Mouse (Mus musculus): ENCODE data around the gene Znhit6.

- TF ChIP-seq CTCF (IDR thresholded peaks at IDR 0.05; ENCODE audit: control insufficient read depth, insufficient read depth, insufficient read length) (no peak), MAX (IDR thresholded peaks at IDR 0.05) (no peak), MYOD1 (IDR thresholded peaks at IDR 0.05; ENCODE audit: control insufficient read depth, insufficient read length, low read depth) (no peak), MYOG (IDR thresholded peaks at IDR 0.05; ENCODE audit: control insufficient read depth, extremely low read depth, insufficient read length) (no peak), USF1 (IDR thresholded peaks at IDR 0.05; ENCODE audit: low read depth) (no peak), FOSL1 (IDR thresholded peaks at IDR 0.05; ENCODE audit: insufficient read depth, low read length, poor library complexity, severe bottlenecking) (no peak), CEBPB (IDR thresholded peaks at IDR 0.05; ENCODE audit: low read depth) (no peak)
Observed at GRCm38 (mm10) chr3:145590562-145590961, 14.6 kb downstream of the Znhit6 start.
